Mouse (Mus musculus): ENCODE data around the gene Gm49361.

Gene Gm49361

DNA sequence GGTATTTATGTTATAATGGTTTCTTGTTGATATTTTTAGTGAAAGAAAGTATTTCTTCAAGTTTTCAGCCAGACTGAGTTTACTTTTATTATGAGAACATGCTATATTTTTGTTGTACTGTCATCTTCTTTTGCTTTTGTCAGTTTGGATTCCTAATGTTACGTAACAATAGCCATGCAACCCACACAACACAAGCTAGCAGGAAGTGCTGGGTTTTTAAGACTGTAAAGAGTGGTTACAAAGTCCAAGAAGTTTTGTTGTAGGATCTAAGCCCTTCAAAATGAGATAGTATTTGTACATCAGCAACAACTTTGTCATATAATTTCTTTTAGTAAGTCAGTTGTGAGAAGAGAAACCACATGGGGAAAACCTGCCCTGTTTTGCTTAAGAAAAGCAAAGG lies 128.2 kb downstream of the Gm49361 start:
- no peak for DNase-seq

DNA sequence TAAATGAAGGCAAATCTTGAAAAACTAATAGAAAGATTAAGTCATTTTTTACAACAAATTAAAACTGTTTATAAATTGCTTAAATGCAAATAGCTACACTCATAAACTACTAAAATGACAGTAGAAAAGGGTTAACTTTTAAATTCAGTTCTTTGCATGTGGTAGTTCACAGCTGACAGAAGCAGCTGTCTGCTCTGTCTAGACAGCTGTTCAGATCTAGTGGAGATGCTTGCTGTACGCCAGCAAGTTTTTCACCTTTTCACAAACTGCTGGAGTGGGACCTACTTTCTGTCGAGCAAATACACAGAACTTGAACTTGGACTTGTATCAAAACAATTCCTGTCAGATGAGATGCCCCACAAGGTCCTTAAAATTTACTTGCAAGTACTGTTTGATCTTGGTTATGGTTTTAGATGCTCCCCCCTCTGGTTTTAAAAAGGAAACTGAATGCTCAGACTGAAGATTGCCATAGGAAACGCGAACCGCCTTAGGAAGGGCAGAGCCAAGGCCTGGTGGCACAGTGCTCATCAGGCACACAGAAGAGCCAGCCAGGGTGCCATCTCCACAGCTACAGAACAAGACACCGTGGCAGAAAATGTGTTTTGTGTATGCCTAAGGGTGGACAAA lies 129.5 kb downstream of the Gm49361 start:
- no peak for DNase-seq

GRCm38 (mm10) chr14:57615828-57616227 lies 130.1 kb downstream of the Gm49361 start:
- no peak for DNase-seq

- DNase-seq: no peak
These were observed 134.9 kb downstream of the Gm49361 start for GRCm38 (mm10) chr14:57611034-57611433.

- no peak for DNase-seq
These were observed 136.0 kb downstream of the Gm49361 start for GRCm38 (mm10) chr14:57609816-57610329.

- peak; percentile 8 for DNase-seq
These were observed 138.4 kb downstream of the Gm49361 start for GRCm38 (mm10) chr14:57607500-57607899.

- no peak for DNase-seq
These were observed 139.1 kb downstream of the Gm49361 start for GRCm38 (mm10) chr14:57606663-57607365.

- no peak for DNase-seq
These were observed 152.6 kb downstream of the Gm49361 start for GRCm38 (mm10) chr14:57593279-57593678.

All from embryo, embryonic 11 days (tissue).